Mouse (Mus musculus): ENCODE data around the gene Kcnc3. TPM values are rescaled to one million over a fixed set of nuclear protein-coding genes. Genes with fewer than 3 reads are reported as not detected.
A peak's percentile ranks its signal among the peaks of the same experiment; 100 is the strongest.

Gene Kcnc3
- 0.17 and 0.30 TPM in 2 replicates for polyA plus RNA-seq (2015; fragmentation: Nextera tagmentation; extraction: Ambion mirVana)

DNA sequence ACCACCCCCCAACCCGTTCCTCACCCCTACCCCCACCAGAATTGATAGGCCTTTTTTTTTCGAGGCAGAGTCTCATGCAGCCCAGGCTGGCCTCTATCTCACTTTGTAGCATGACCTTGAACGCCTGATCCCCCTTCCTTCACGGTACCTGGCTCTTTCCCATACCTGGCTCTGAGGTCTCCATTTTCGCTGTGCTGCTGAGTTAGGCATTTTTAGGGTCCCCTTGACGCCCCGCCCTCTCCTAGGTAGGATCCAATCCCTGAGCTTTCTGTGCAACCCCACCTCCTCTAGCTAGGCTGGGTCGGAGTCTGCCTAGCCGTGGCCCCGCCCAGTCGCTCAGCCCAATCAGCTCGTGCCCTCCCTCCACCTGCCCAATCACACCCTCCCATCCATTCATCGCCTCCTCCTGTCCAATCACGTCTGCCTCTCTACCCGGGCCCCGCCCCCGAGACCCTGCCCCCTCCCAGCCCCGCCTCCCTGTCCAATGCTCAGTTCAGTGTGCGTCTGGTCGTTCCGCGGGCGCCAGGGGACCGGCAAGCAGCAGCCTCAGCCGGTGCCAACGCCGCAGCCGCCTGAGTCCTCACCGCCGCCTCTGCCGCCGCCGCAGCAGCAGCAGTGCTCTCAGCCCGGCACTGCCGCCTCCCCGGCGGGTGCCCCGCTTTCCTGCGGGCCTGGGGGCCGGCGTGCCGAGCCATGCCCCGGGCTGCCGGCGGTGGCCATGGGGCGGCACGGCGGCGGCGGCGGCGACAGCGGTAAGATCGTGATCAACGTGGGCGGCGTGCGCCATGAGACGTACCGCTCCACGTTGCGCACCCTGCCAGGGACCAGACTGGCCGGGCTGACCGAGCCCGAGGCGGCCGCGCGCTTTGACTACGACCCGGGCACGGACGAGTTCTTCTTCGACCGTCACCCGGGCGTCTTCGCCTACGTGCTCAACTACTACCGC, at the start of gene Kcnc3:
Gene Kcnc3 (plus strand): TSS at position 263 of the 946 bp plus-strand sequence.
- no peak within 1 kb of the TSS for H3K27ac ChIP-seq
- peak within 1 kb of the TSS; percentile 56 for H3K4me3 ChIP-seq (replicated peaks)
- peak within 1 kb of the TSS; percentile 97 for H3K4me2 ChIP-seq
- H3K36me3 ChIP-seq = no peaks in the 10 kb centered on the region
- WGBS = under 1% methylated on average over 79 of the region's 80 CpGs
- peaks cover 58% of the 10 kb centered on the region for H3K4me1 ChIP-seq
- peak; percentile 90 for ATAC-seq (replicated peaks; ENCODE audit: low FRiP score)
- H3K9me3 ChIP-seq (replicated peaks) = no peaks in the 10 kb centered on the region
- peak within 1 kb of the TSS; percentile 48; the same call in 1 of the 2 replicates for H3K9ac ChIP-seq
- H3K27me3 ChIP-seq = peaks cover 85% of the 10 kb centered on the region

GRCm38 (mm10) chr7:44542555-44542954, 47.9 kb upstream of the Kcnc3 start:
- no peak overlapping the region for H3K4me2 ChIP-seq
- H3K27me3 ChIP-seq = no peaks in the 10 kb centered on the region
- H3K9me3 ChIP-seq (replicated peaks) = no peaks in the 10 kb centered on the region
- no peak overlapping the region for H3K9ac ChIP-seq
- peaks cover 56% of the 10 kb centered on the region for H3K36me3 ChIP-seq
- H3K4me1 ChIP-seq = peaks cover 9% of the 10 kb centered on the region
- H3K4me3 ChIP-seq (replicated peaks) = no peak overlapping the region
- H3K27ac ChIP-seq = no peak overlapping the region
- ATAC-seq (replicated peaks; ENCODE audit: low FRiP score) = no peak
- 94% methylated on average over 11 of the region's 11 CpGs for WGBS

GRCm38 (mm10) chr7:44543071-44543470, 47.4 kb upstream of the Kcnc3 start:
- Histone ChIP-seq H3K27me3 (no peaks in the 10 kb centered on the region), H3K4me3 (replicated peaks) (no peak overlapping the region), H3K9me3 (replicated peaks) (no peaks in the 10 kb centered on the region), H3K36me3 (peaks cover 50% of the 10 kb centered on the region), H3K9ac (no peak overlapping the region), H3K27ac (no peak overlapping the region), H3K4me1 (peaks cover 14% of the 10 kb centered on the region), H3K4me2 (no peak overlapping the region)
- 77% methylated on average over 12 of the region's 12 CpGs for whole genome bisulfite sequencing
- ATAC-seq (replicated peaks; ENCODE audit: low FRiP score) = no peak

DNA sequence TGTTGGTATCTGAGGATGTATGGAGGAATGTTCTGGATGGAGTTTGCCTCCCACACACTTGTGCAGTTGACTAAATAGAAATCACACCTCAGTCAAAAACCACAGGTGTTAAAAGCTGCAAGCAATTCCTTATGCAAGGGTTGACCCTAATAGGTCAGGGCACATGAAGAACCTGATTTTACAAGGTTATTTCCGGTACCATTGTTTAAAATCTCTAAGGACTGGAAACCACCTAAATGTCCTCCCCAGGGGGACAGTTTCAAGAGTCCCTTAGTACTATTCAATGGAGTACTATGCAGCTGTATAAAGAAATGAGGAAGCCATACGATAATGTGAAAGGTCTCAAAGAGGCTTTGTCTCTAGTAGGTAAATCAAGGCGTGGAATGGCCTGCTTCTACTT, 44.2 kb upstream of the Kcnc3 start:
- 94% methylated on average over 3 of the region's 3 CpGs for WGBS
- Histone ChIP-seq H3K27me3 (no peaks in the 10 kb centered on the region), H3K27ac (no peak overlapping the region), H3K9ac (no peak overlapping the region), H3K4me1 (peaks cover 15% of the 10 kb centered on the region), H3K9me3 (replicated peaks) (no peaks in the 10 kb centered on the region), H3K4me3 (replicated peaks) (no peak overlapping the region), H3K36me3 (peaks cover 38% of the 10 kb centered on the region), H3K4me2 (no peak overlapping the region)
- ATAC-seq (replicated peaks; ENCODE audit: low FRiP score) = no peak

DNA sequence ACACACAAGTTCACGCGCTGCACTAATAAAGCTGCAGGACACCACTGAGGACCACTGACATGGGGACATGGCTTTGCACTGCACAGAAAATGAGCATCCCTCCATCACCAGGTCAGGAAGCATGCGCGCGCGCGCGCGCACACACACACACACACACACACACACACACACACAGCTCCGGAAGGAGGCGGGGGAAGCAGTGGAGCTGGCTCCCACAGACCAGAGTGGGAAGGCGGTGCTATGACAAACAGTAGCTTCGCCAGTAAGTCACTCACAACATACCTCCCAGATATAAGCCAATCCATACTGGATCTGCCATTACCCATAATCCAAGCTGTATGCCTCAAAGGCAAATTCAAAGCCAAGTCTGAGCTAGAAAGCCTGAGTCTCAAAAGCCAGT, 43.4 kb upstream of the Kcnc3 start:
- peaks cover 38% of the 10 kb centered on the region for H3K36me3 ChIP-seq
- H3K4me1 ChIP-seq = peaks cover 15% of the 10 kb centered on the region
- H3K9ac ChIP-seq = 0 out of 2 replicates have a peak overlapping the region, but pooled peaks have one; percentile 57
- peak overlapping the region; percentile 85 for H3K4me2 ChIP-seq
- WGBS = 92% methylated on average over 13 of the region's 13 CpGs
- peak overlapping the region; percentile 65 for H3K4me3 ChIP-seq (replicated peaks)
- ATAC-seq (replicated peaks; ENCODE audit: low FRiP score) = no peak
- no peaks in the 10 kb centered on the region for H3K27me3 ChIP-seq
- no peak overlapping the region for H3K27ac ChIP-seq
- H3K9me3 ChIP-seq (replicated peaks) = no peaks in the 10 kb centered on the region

DNA sequence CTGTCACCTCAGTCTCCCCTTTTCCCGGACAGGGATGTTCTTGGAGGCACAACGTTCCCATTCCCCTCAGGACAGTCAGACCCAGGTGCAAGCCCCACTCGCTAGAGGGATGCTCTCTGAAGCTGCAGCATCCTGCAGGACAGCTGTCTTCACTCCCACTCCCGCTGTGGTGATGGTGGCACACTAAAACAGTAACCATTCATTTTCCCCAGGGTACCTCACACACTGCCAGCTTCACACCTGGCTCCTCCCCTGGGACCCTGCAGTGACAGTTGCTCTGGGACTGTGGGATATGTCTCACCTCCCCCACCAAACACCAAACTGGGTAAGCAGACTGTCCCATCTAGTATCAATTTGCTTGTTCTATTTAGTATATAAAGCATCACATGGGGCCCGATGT, 42.7 kb upstream of the Kcnc3 start:
- Histone ChIP-seq H3K36me3 (peaks cover 35% of the 10 kb centered on the region), H3K9me3 (replicated peaks) (no peaks in the 10 kb centered on the region), H3K9ac (peak overlapping the region; percentile 57), H3K27ac (no peak overlapping the region), H3K4me3 (replicated peaks) (peak overlapping the region; percentile 65), H3K27me3 (no peaks in the 10 kb centered on the region), H3K4me2 (peak overlapping the region; percentile 85), H3K4me1 (peaks cover 19% of the 10 kb centered on the region)
- 14% methylated on average over 5 of the region's 5 CpGs for WGBS
- no peak for ATAC-seq (replicated peaks; ENCODE audit: low FRiP score)

- Histone ChIP-seq H3K9me3 (replicated peaks) (no peaks in the 10 kb centered on the region), H3K4me2 (peak within 1 kb of the TSS; percentile 85), H3K4me3 (replicated peaks) (peak within 1 kb of the TSS; percentile 65), H3K9ac (peak within 1 kb of the TSS; percentile 57), H3K27me3 (no peaks in the 10 kb centered on the region), H3K36me3 (peaks cover 31% of the 10 kb centered on the region), H3K4me1 (peaks cover 24% of the 10 kb centered on the region), H3K27ac (peak within 1 kb of the TSS; percentile 85)
- 0% methylated on average over 43 of the region's 43 CpGs for WGBS
- peak; percentile 94 for ATAC-seq (replicated peaks; ENCODE audit: low FRiP score)
Observed at GRCm38 (mm10) chr7:44548497-44549087, 41.9 kb upstream of the Kcnc3 start, which contains the start of gene Pold1. Gene Pold1, minus strand, starts transcription at chr7:44548849.

DNA sequence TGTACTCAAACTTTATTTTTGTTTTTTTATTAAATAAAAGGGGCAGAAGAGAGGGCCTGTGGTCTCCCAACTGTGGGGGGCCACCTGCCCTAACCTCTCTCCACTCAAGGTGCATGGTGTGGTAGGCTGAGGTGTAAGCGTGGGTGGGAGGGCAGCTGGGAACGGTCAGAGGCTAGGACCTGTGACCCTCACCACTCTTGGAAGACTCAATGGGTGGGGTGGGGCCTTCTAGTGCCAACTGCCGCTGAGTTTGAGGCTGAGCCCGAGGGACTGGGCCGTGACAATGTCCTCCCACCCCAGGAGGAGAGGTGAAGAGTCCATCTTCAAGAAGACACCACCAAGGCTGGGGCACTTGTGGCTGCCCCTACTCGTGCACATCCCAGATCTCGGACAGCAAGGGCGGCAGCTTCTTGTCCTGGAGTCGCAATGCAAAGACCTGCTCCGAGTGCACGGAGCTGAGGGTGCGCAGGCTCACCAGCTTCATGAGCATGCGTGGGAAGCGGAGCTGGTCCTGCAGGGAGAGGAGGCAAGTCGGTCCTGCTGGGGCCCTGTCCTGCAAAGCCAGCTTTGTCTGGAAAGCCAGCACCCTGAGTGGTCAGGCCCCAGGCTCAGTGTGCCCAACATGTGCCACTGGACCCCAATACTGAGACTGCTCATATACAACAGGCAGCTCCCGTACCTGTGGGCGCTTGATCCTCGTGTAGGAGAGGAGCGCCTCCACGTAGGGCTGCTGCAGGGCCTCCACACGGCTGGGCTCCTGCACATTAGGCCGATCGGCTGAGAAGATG, 40.6 kb upstream of the Kcnc3 start:
- Histone ChIP-seq H3K27ac (no peak overlapping the region), H3K27me3 (no peaks in the 10 kb centered on the region), H3K9me3 (replicated peaks) (no peaks in the 10 kb centered on the region), H3K36me3 (peaks cover 31% of the 10 kb centered on the region), H3K4me1 (peaks cover 24% of the 10 kb centered on the region), H3K4me2 (no peak overlapping the region), H3K9ac (no peak overlapping the region), H3K4me3 (replicated peaks) (no peak overlapping the region)
- 95% methylated on average over 23 of the region's 23 CpGs for WGBS
- ATAC-seq (replicated peaks; ENCODE audit: low FRiP score) = no peak

- H3K4me1 ChIP-seq = peaks cover 24% of the 10 kb centered on the region
- 91% methylated on average over 12 of the region's 12 CpGs for WGBS
- no peak for ATAC-seq (replicated peaks; ENCODE audit: low FRiP score)
- H3K36me3 ChIP-seq = peaks cover 31% of the 10 kb centered on the region
- H3K27ac ChIP-seq = no peak overlapping the region
- no peak overlapping the region for H3K4me3 ChIP-seq (replicated peaks)
- H3K9ac ChIP-seq = no peak overlapping the region
- H3K4me2 ChIP-seq = no peak overlapping the region
- H3K9me3 ChIP-seq (replicated peaks) = no peaks in the 10 kb centered on the region
- no peaks in the 10 kb centered on the region for H3K27me3 ChIP-seq
Observed at GRCm38 (mm10) chr7:44550409-44550678, 40.1 kb upstream of the Kcnc3 start.

- 94% methylated on average over 21 of the region's 21 CpGs for WGBS
- no peak for ATAC-seq (replicated peaks; ENCODE audit: low FRiP score)
- H3K4me3 ChIP-seq (replicated peaks) = no peak overlapping the region
- H3K4me1 ChIP-seq = peaks cover 24% of the 10 kb centered on the region
- no peaks in the 10 kb centered on the region for H3K27me3 ChIP-seq
- no peak overlapping the region for H3K27ac ChIP-seq
- peaks cover 31% of the 10 kb centered on the region for H3K36me3 ChIP-seq
- no peak overlapping the region for H3K9ac ChIP-seq
- no peaks in the 10 kb centered on the region for H3K9me3 ChIP-seq (replicated peaks)
- no peak overlapping the region for H3K4me2 ChIP-seq
Observed at GRCm38 (mm10) chr7:44551301-44551700, 39.2 kb upstream of the Kcnc3 start.

DNA sequence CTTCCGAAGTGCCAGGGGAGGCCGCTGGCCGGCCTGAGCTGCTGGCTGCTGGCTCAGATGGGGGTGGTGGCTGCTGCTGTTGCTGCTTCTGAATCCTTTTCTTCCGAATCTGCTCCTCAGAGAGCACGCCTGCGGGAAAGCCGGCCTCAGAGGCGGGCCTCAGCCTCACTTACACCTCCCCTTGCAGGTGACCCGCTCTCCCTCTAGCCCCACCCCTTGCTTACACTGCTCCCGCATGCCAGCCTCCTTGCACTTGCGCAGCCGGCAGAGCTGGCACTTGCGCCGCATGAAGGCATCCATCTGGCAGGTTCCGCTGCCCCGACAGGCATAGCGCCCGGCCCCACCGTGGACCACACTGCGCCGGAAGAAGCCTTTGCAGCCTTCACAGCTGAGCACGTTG, 38.7 kb upstream of the Kcnc3 start:
- H3K27me3 ChIP-seq = no peaks in the 10 kb centered on the region

More for the DNA sequence above, 38.7 kb upstream of the Kcnc3 start:
- Histone ChIP-seq H3K4me1 (peaks cover 23% of the 10 kb centered on the region), H3K9me3 (replicated peaks) (no peaks in the 10 kb centered on the region), H3K27ac (no peak overlapping the region), H3K9ac (no peak overlapping the region), H3K36me3 (peaks cover 31% of the 10 kb centered on the region), H3K4me2 (no peak overlapping the region), H3K4me3 (replicated peaks) (no peak overlapping the region)
- ATAC-seq (replicated peaks; ENCODE audit: low FRiP score) = no peak
- WGBS = 85% methylated on average over 22 of the region's 22 CpGs
